Mouse (Mus musculus): ENCODE measurements around the gene Zfyve28. TPM values are rescaled to one million over a fixed set of nuclear protein-coding genes. Genes with fewer than 3 reads are reported as not detected.

The Zfyve28 gene
- total and polyA plus RNA-seq, 3 experiments: 0.12 to 0.14 TPM; not detected in 1

GRCm38 (mm10) chr5:34191843-34192242 is 96.4 kb downstream of the Zfyve28 start:
- Histone ChIP-seq H3K4me3 (ENCODE audit: control insufficient read depth in 1 of 2, insufficient read depth in 1 of 2, low read depth in 2 of 2, low read length in 2 of 2) (no peak overlapping the region), H3K9ac (ENCODE audit: control insufficient read depth, low read depth, low read length, poor library complexity, severe bottlenecking) (no peak overlapping the region), H3K27ac (ENCODE audit: control insufficient read depth, low read depth, low read length) (no peak overlapping the region), H3K4me1 (ENCODE audit: control insufficient read depth in 1 of 2, insufficient read depth in 2 of 2, low read length in 2 of 2) (peaks cover 0 to 12% of the 10 kb centered on the region in 2 experiments; a peak in 2 of 4 replicates), H3K36me3 (ENCODE audit: control insufficient read depth in 1 of 2, insufficient read depth in 2 of 2, low read length in 2 of 2) (peaks cover 0 to 8% of the 10 kb centered on the region in 2 experiments; a peak in 2 of 4 replicates), H3K9me3 (replicated peaks; ENCODE audit: insufficient read depth, low read length) (no peaks in the 10 kb centered on the region), H3K27me3 (ENCODE audit: control insufficient read depth in 1 of 2, insufficient read depth in 2 of 2, low read length in 2 of 2) (peaks cover 5 to 6% of the 10 kb centered on the region in 2 experiments), H3K79me2 (ENCODE audit: control insufficient read depth, insufficient read depth, low read length, poor library complexity) (peaks cover 3% of the 10 kb centered on the region; the same call in 1 of the 2 replicates)
- DNase-seq (ENCODE audit: low read depth, low spot score): peak; percentile 47
- TF ChIP-seq ZC3H11A (IDR thresholded peaks at IDR 0.05; ENCODE audit: low read depth, low read length): peak; percentile 54
- no peak for TF ChIP-seq POLR2AphosphoS5 (IDR thresholded peaks at IDR 0.05; ENCODE audit: borderline replicate concordance, low read depth, low read length)
- TF ChIP-seq SMC3 (IDR thresholded peaks at IDR 0.05; ENCODE audit: low read depth, low read length): peak; percentile 87
- TF ChIP-seq RAD21 (IDR thresholded peaks at IDR 0.05; ENCODE audit: low read depth, low read length): peak; percentile 44
- TF ChIP-seq KAT2A (conservative IDR thresholded peaks at IDR 0.05; ENCODE audit: low read depth, low read length): no peak
- TF ChIP-seq SIN3A (IDR thresholded peaks at IDR 0.05; ENCODE audit: low read length): no peak
- TF ChIP-seq CTCF (IDR thresholded peaks at IDR 0.05 in 2 of 3, conservative IDR thresholded peaks at IDR 0.05 in 1 of 3; ENCODE audit: control insufficient read depth in 1 of 3, insufficient read depth in 1 of 3, low read depth in 2 of 3, low read length in 3 of 3, poor library complexity in 1 of 3, severe bottlenecking in 1 of 3): peak in 2 of 3 experiments; percentile 71 to 72; a peak in 5 of 6 replicates
- TF ChIP-seq ZKSCAN1 (IDR thresholded peaks at IDR 0.05; ENCODE audit: low read depth, low read length): no peak

GRCm38 (mm10) chr5:34191021-34191420 is 97.2 kb downstream of the Zfyve28 start:
- Histone ChIP-seq H3K4me1 (ENCODE audit: control insufficient read depth in 1 of 2, insufficient read depth in 2 of 2, low read length in 2 of 2) (peaks cover 0 to 18% of the 10 kb centered on the region in 2 experiments; a peak in 2 of 4 replicates), H3K79me2 (ENCODE audit: control insufficient read depth, insufficient read depth, low read length, poor library complexity) (peaks cover 3% of the 10 kb centered on the region; the same call in 1 of the 2 replicates), H3K9me3 (replicated peaks; ENCODE audit: insufficient read depth, low read length) (no peaks in the 10 kb centered on the region), H3K27me3 (ENCODE audit: control insufficient read depth in 1 of 2, insufficient read depth in 2 of 2, low read length in 2 of 2) (peaks cover 5 to 6% of the 10 kb centered on the region in 2 experiments), H3K36me3 (ENCODE audit: control insufficient read depth in 1 of 2, insufficient read depth in 2 of 2, low read length in 2 of 2) (peaks cover 0 to 8% of the 10 kb centered on the region in 2 experiments; a peak in 2 of 4 replicates), H3K4me3 (ENCODE audit: control insufficient read depth in 1 of 2, insufficient read depth in 1 of 2, low read depth in 2 of 2, low read length in 2 of 2) (no peak overlapping the region), H3K9ac (ENCODE audit: control insufficient read depth, low read depth, low read length, poor library complexity, severe bottlenecking) (no peak overlapping the region), H3K27ac (ENCODE audit: control insufficient read depth, low read depth, low read length) (no peak overlapping the region)
- no peak for DNase-seq (ENCODE audit: low read depth, low spot score)
- no peak for TF ChIP-seq GATA1 (IDR thresholded peaks at IDR 0.05; ENCODE audit: low read depth, low read length)
- no peak for TF ChIP-seq POLR2AphosphoS2 (IDR thresholded peaks at IDR 0.05; ENCODE audit: low read length)
- no peak for TF ChIP-seq MEF2A (IDR thresholded peaks at IDR 0.05; ENCODE audit: extremely low read depth, insufficient replicate concordance, low read depth, low read length, poor library complexity, severe bottlenecking)
- TF ChIP-seq MAX (IDR thresholded peaks at IDR 0.05; ENCODE audit: low read length): no peak
- no peak for TF ChIP-seq RCOR1 (IDR thresholded peaks at IDR 0.05; ENCODE audit: low read depth, low read length)
- no peak for TF ChIP-seq EP300 (IDR thresholded peaks at IDR 0.05; ENCODE audit: low read depth in 1 of 2, low read length in 2 of 2)
- no peak for TF ChIP-seq MYB (IDR thresholded peaks at IDR 0.05; ENCODE audit: low read depth, low read length)
- no peak for TF ChIP-seq POLR2A (IDR thresholded peaks at IDR 0.05; ENCODE audit: control insufficient read depth in 1 of 2, insufficient read depth in 1 of 2, low read depth in 1 of 2, low read length in 2 of 2, poor library complexity in 1 of 2)
- TF ChIP-seq CTCF (IDR thresholded peaks at IDR 0.05 in 2 of 3, conservative IDR thresholded peaks at IDR 0.05 in 1 of 3; ENCODE audit: control insufficient read depth in 1 of 3, insufficient read depth in 1 of 3, low read depth in 2 of 3, low read length in 3 of 3, poor library complexity in 1 of 3, severe bottlenecking in 1 of 3): no peak
- TF ChIP-seq CHD2 (IDR thresholded peaks at IDR 0.05; ENCODE audit: low read length): no peak
- TF ChIP-seq BHLHE40 (IDR thresholded peaks at IDR 0.05; ENCODE audit: borderline replicate concordance, low read depth, low read length): no peak
- TF ChIP-seq RAD21 (IDR thresholded peaks at IDR 0.05; ENCODE audit: low read depth, low read length): no peak
- no peak for TF ChIP-seq TAL1 (IDR thresholded peaks at IDR 0.05; ENCODE audit: low read length)
- no peak for TF ChIP-seq ZNF384 (IDR thresholded peaks at IDR 0.05; ENCODE audit: low read depth, low read length)

Measured in MEL (cell line).